In the genomic region with DNA sequence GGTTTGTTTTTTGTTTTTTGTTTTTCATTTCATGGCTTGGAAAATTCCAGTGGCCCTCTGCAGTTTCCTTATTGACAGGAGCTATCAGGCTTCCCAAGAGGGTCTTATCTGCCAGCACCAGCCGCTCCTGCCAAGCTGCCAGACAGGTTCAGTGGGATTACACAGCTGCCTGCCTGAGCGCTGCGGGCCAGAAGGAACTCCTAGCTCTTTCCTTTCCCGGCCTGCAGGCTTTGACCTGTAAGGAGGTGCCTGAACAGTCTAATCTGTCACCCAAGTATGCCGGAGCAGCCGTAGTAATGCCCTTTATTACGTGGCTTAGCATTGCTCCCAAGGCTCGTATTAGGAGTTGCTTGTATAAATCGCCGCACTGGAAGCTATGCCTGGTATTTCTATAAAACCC, we compare ENCODE assay signal across 8 mouse cellular contexts. TPM values are rescaled to one million over a fixed set of nuclear protein-coding genes. Genes with fewer than 3 reads are reported as not detected.
A peak's percentile ranks its signal among the peaks of the same experiment; 100 is the strongest.
DNase-seq lines count a peak whose midpoint lies in the region; ATAC-seq and TF ChIP-seq lines count a peak whose summit lies in the region.

No protein-coding gene starts in this region.

- peaks cover 6% of the 10 kb centered on the region for H3K4me1 ChIP-seq in lung, adult 2 months (ENCODE audit: control insufficient read depth, insufficient read depth, low read length)

- peak; percentile 64 for DNase-seq in forelimb bud, embryonic 11.5 days (ENCODE audit: low read depth, low spot score)
- DNase-seq in kidney, adult 11 months = peak; percentile 71
- DNase-seq in lung, adult 2 months = peak; percentile 70
- DNase-seq in retina, postnatal 1 day = peak; percentile 67
- DNase-seq in layer of hippocampus, adult 8-10 months (ENCODE audit: low spot score in 2 of 2) = no peak
- DNase-seq in thymus, adult 18-20 months = no peak
- DNase-seq in cerebellum, adult 11 months = no peak

- ATAC-seq in common myeloid progenitor, adult 5-6 weeks (replicated peaks; ENCODE audit: low read depth, poor library complexity, severe bottlenecking) = peak; percentile 47

- H3K4me3 ChIP-seq in lung, adult 2 months (replicated peaks; ENCODE audit: extremely low read depth, low read depth, low read length) = no peak overlapping the region

- TF ChIP-seq CTCF in lung, adult 2 months (IDR thresholded peaks at IDR 0.05; ENCODE audit: insufficient read depth, low read length) = no peak

- WGBS in lung, adult 2 months = 16% methylated on average over 10 of the region's 10 CpGs

- no peak for TF ChIP-seq POLR2A in lung, adult 2 months (IDR thresholded peaks at IDR 0.05; ENCODE audit: borderline replicate concordance, extremely low read depth, low read depth, low read length)

RNA-seq across cellular contexts. Expression of gene Syde2, which starts 23.2 kb away (rescaled TPM):
- 11.8 and 14.1 TPM in 2 replicates for total RNA-seq in common myeloid progenitor, adult 5-6 weeks (2017)
- polyA plus RNA-seq in lung, adult 2 months (2012; rRNA removed) = 6.6 and 9.0 TPM in 2 replicates
- 1 to 10 TPM; 3.0 to 4.3 (median 3.6) TPM for total RNA-seq in layer of hippocampus, adult 8-10 months (2022)

RNA-seq across cellular contexts. Expression of gene 2410004B18Rik, which starts 26.7 kb away (rescaled TPM):
- 17.0 and 36.4 TPM in 2 replicates for total RNA-seq in common myeloid progenitor, adult 5-6 weeks (2017)
- 13.6 and 16.8 TPM in 2 replicates for polyA plus RNA-seq in lung, adult 2 months (2012; rRNA removed)
- total RNA-seq in layer of hippocampus, adult 8-10 months (2022) = 10 to 100 TPM; 31.8 to 38.5 (median 33.2) TPM

RNA-seq across cellular contexts. Expression of gene Bcl10, which starts 41.9 kb away (rescaled TPM):
- 50.3 and 52.5 TPM in 2 replicates for total RNA-seq in common myeloid progenitor, adult 5-6 weeks (2017)
- 8.4 and 13.5 TPM in 2 replicates for polyA plus RNA-seq in lung, adult 2 months (2012; rRNA removed)
- total RNA-seq in layer of hippocampus, adult 8-10 months (2022) = 10 to 100 TPM; 10.6 to 16.1 (median 14.2) TPM

Comparison
In these comparisons a context has a peak if more than half of its experiments do, and no peak if none do; other contexts are left out.
1. DNase-seq: peak in forelimb bud, embryonic 11.5 days (single experiment), kidney, adult 11 months (single experiment), lung, adult 2 months (single experiment) and retina, postnatal 1 day (single experiment); none in layer of hippocampus, adult 8-10 months (0 of 2), thymus, adult 18-20 months (0 of 2) and cerebellum, adult 11 months (single experiment).